Mouse (Mus musculus) bone marrow macrophage, adult 2 months (primary cell): ENCODE measurements around the gene Socs3.

Experiments used
- CTCF ChIP-seq: IDR thresholded peaks from 2 replicates; pipeline ENCODE4 v1.5.1; 2012; ENCODE audit warnings: low read depth, mild to moderate bottlenecking, low read length, moderate library complexity
- POLR2A ChIP-seq: IDR thresholded peaks from 2 replicates; pipeline ENCODE4 v1.6.1; 2012; ENCODE audit warnings: mild to moderate bottlenecking, low read depth, low read length, borderline replicate concordance

DNA sequence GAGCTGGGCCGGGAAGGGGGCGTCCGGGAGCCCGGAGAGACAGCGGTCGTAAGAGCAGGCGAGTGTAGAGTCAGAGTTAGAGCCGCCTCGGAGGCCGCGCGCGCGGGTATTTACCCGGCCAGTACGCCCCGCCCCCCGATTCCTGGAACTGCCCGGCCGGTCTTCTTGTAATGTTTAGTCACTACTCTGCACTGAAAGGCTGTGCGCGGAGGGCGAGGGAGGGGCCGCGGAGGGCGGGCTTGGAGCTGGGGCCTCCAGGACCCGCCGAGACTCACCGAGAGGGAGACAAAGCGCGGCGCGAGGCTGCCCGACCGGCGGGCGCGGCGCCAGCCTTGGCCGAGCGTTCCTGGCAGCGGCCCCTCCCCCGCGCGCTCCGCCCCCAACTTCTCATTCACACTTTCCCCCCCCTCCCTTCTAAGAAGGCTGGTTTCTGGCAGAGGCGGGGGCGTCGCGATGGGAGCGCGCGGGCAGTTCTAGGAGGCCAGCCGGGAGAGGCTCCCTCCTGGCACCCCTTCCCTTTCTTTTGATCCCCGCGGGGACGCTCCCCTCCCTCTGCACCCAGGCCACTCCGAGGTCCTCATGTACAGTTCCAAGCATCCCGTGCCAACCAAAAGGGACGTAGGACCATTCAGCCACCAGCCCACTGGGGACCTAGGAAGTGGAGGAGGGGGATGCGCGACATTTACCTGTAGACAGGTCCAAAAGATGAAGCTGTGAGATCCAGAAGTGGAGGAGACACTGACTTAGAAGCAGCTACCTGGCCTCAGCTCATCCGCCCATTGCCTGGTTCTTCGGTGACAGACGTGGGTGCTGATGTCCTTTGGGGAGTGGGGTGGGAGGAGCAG lies 525 bp downstream of the Socs3 start:
- TF ChIP-seq POLR2A (peak; percentile 89), CTCF (no peak)
